Mouse (Mus musculus): Measurements from ENCODE around the gene Gm4922. TPM values are rescaled to one million over a fixed set of nuclear protein-coding genes. Genes with fewer than 3 reads are reported as not detected.

Gene Gm4922
- total and polyA plus RNA-seq, 3 experiments: 0.05 TPM; not detected in 2

- H3K4me1 ChIP-seq (ENCODE audit: insufficient read depth, low read depth, low read length): no peaks in the 10 kb centered on the region
- DNase-seq (ENCODE audit: low spot score) (no peak), ATAC-seq (ENCODE audit: extremely low read depth, insufficient number of reproducible peaks, low FRiP score, poor library complexity, severe bottlenecking) (no peak)
- no peaks in the 10 kb centered on the region for H3K9me3 ChIP-seq (replicated peaks)
- no peak for TF ChIP-seq CTCF (IDR thresholded peaks at IDR 0.05; ENCODE audit: low read depth, low read length)
- no peak for TF ChIP-seq POLR2AphosphoS5 (IDR thresholded peaks at IDR 0.05; ENCODE audit: insufficient replicate concordance, low read depth, low read length)
- TF ChIP-seq GATA1 (IDR thresholded peaks at IDR 0.05; ENCODE audit: borderline replicate concordance, low read length): no peak
- TF ChIP-seq TAL1 (conservative IDR thresholded peaks at IDR 0.05; ENCODE audit: low read depth, low read length): no peak
- TF ChIP-seq GATA2 (IDR thresholded peaks at IDR 0.05; ENCODE audit: borderline replicate concordance, low read depth, low read length): no peak
- no peak overlapping the region for H3K4me3 ChIP-seq (ENCODE audit: low read depth, low read length)
- H3K36me3 ChIP-seq (replicated peaks): no peaks in the 10 kb centered on the region
- no peaks in the 10 kb centered on the region; the same call in 1 of the 2 replicates for H3K27me3 ChIP-seq (ENCODE audit: insufficient read depth, low read length)
Observed at GRCm38 (mm10) chr10:18742086-18742485, 44.5 kb downstream of the Gm4922 start.

- H3K4me1 ChIP-seq (ENCODE audit: insufficient read depth, low read depth, low read length): no peaks in the 10 kb centered on the region
- ATAC-seq (ENCODE audit: extremely low read depth, insufficient number of reproducible peaks, low FRiP score, poor library complexity, severe bottlenecking): no peak
- no peaks in the 10 kb centered on the region; the same call in 1 of the 2 replicates for H3K27me3 ChIP-seq (ENCODE audit: insufficient read depth, low read length)
- no peak overlapping the region for H3K4me3 ChIP-seq (ENCODE audit: low read depth, low read length)
- DNase-seq (ENCODE audit: low spot score): no peak
- TF ChIP-seq GATA2 (IDR thresholded peaks at IDR 0.05; ENCODE audit: borderline replicate concordance, low read depth, low read length) (no peak), POLR2AphosphoS5 (IDR thresholded peaks at IDR 0.05; ENCODE audit: insufficient replicate concordance, low read depth, low read length) (no peak), GATA1 (IDR thresholded peaks at IDR 0.05; ENCODE audit: borderline replicate concordance, low read length) (no peak), CTCF (IDR thresholded peaks at IDR 0.05; ENCODE audit: low read depth, low read length) (no peak), TAL1 (conservative IDR thresholded peaks at IDR 0.05; ENCODE audit: low read depth, low read length) (no peak)
- no peaks in the 10 kb centered on the region for H3K9me3 ChIP-seq (replicated peaks)
- H3K36me3 ChIP-seq (replicated peaks): no peaks in the 10 kb centered on the region
Observed at GRCm38 (mm10) chr10:18741024-18741423, 45.6 kb downstream of the Gm4922 start.

Other genes starting within 250 kb of the Gm4922 start
- not detected in 2 replicates for gene Hebp2, start 240.7 kb downstream of the Gm4922 start, total RNA-seq (2014; fragmentation: Nextera tagmentation)
- gene Hebp2, start 240.7 kb downstream of the Gm4922 start, total RNA-seq (2017): not detected in 2 replicates
- gene Hebp2, start 240.7 kb downstream of the Gm4922 start, polyA plus RNA-seq (2012): not detected in 2 replicates
- gene Arfgef3, start 42.8 kb downstream of the Gm4922 start, total RNA-seq (2014; fragmentation: Nextera tagmentation): not detected in 2 replicates
- 0.05 and 0.06 TPM in 2 replicates for gene Arfgef3, start 42.8 kb downstream of the Gm4922 start, total RNA-seq (2017)
- gene Arfgef3, start 42.8 kb downstream of the Gm4922 start, polyA plus RNA-seq (2012): not detected in 2 replicates
- not detected in 2 replicates for gene Perp, start 58.2 kb upstream of the Gm4922 start, total RNA-seq (2014; fragmentation: Nextera tagmentation)
- gene Perp, start 58.2 kb upstream of the Gm4922 start, total RNA-seq (2017): not detected in 2 replicates
- gene Perp, start 58.2 kb upstream of the Gm4922 start, polyA plus RNA-seq (2012): not detected in 2 replicates
- 16.2 and 23.9 TPM in 2 replicates for gene Tnfaip3, start 228.9 kb upstream of the Gm4922 start, total RNA-seq (2014; fragmentation: Nextera tagmentation)
- 26.5 and 29.9 TPM in 2 replicates for gene Tnfaip3, start 228.9 kb upstream of the Gm4922 start, total RNA-seq (2017)
- gene Tnfaip3, start 228.9 kb upstream of the Gm4922 start, polyA plus RNA-seq (2012): 1.7 and 1.9 TPM in 2 replicates

All from G1E (cell line).